Mouse (Mus musculus): ENCODE data around the gene Tcte1. TPM values are rescaled to one million over a fixed set of nuclear protein-coding genes. Genes with fewer than 3 reads are reported as not detected.
A peak's percentile ranks its signal among the peaks of the same experiment; 100 is the strongest.

Gene Tcte1
- polyA plus RNA-seq, 1 experiment from 2014 or later: 0.14 TPM

DNA sequence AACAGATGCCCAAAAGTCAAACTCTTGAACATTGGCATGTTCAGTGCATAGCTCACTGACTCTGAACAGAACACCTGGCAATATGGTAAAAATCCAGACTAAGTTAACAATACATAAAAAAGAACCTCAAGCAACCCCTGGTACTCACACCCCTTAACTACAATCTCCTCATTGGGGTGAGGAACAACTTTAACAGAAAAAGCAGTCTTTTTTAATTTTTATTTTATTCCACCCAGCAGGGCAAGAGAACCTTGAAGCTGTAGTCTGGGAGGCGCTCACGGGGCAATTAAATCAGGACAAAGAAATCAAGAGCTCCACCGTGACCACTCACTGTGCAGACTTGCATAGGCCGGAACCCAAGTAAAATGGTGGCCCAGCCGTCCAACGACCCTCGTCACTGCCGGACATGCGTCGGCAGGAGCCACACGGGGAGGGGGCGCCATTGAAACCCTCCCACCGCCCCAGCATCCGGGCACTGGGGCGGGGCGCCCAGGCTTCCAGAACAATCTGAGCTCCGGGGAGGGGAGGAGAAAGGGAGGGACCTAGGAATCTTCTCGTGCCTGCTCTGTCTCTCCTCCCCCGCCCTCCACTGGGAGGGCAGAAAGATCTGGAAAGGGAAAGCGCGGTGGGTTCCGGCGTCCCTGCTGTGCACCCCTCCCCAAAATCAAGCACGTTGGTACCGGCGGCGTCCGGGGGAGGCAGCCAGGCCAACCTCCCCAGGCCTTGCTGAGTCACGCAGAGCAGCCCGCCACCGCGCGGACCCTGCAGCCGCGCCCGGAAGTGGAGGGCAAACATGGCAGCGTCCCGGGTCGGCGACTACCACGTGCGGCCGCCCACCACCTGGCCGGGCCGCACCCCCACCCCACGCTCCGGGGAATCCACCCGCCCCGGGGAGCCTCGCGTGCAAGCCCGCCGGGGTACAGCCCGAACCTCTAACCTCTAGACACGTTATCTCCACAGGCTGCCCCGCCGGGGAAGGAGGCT, 49.2 kb downstream of the Tcte1 start:
- H3K27ac ChIP-seq: peak overlapping the region; percentile 99
- peak overlapping the region; percentile 100 for H3K9ac ChIP-seq
- WGBS: under 1% methylated on average over 57 of the region's 57 CpGs
- peaks cover 48% of the 10 kb centered on the region for H3K36me3 ChIP-seq
- H3K4me1 ChIP-seq: peaks cover 56% of the 10 kb centered on the region
- H3K4me3 ChIP-seq (replicated peaks): peak overlapping the region; percentile 97
- H3K27me3 ChIP-seq: no peaks in the 10 kb centered on the region
- H3K4me2 ChIP-seq: peak overlapping the region; percentile 88
- peak; percentile 65 for ATAC-seq (replicated peaks; ENCODE audit: low FRiP score)
- H3K9me3 ChIP-seq (replicated peaks): no peaks in the 10 kb centered on the region

- Histone ChIP-seq H3K9me3 (replicated peaks) (no peaks in the 10 kb centered on the region), H3K4me2 (peak within 1 kb of the TSS; percentile 88), H3K27me3 (no peaks in the 10 kb centered on the region), H3K9ac (peak within 1 kb of the TSS; percentile 100), H3K4me3 (replicated peaks) (peak within 1 kb of the TSS; percentile 97), H3K27ac (peak within 1 kb of the TSS; percentile 99), H3K4me1 (peaks cover 50% of the 10 kb centered on the region), H3K36me3 (peaks cover 39% of the 10 kb centered on the region)
- ATAC-seq (replicated peaks; ENCODE audit: low FRiP score): peak; percentile 84
- WGBS: under 1% methylated on average over 40 of the region's 41 CpGs
Observed at GRCm38 (mm10) chr17:45573087-45573779, 50.0 kb downstream of the Tcte1 start, which contains the start of gene Hsp90ab1. Hsp90ab1 (minus strand) TSS chr17:45573271.

GRCm38 (mm10) chr17:45573780-45574123, 50.5 kb downstream of the Tcte1 start:
- peak overlapping the region; percentile 88 for H3K4me2 ChIP-seq
- peak; percentile 79 for ATAC-seq (replicated peaks; ENCODE audit: low FRiP score)
- H3K4me3 ChIP-seq (replicated peaks): peak overlapping the region; percentile 97
- H3K36me3 ChIP-seq: peaks cover 34% of the 10 kb centered on the region
- peak overlapping the region; percentile 82 for H3K9ac ChIP-seq
- peaks cover 52% of the 10 kb centered on the region for H3K4me1 ChIP-seq
- no peaks in the 10 kb centered on the region for H3K27me3 ChIP-seq
- no peaks in the 10 kb centered on the region for H3K9me3 ChIP-seq (replicated peaks)
- peak overlapping the region; percentile 99 for H3K27ac ChIP-seq
- WGBS: 0% methylated on average over 18 of the region's 18 CpGs

GRCm38 (mm10) chr17:45574129-45574761, 51.0 kb downstream of the Tcte1 start:
- Histone ChIP-seq H3K9me3 (replicated peaks) (no peaks in the 10 kb centered on the region), H3K36me3 (peaks cover 29% of the 10 kb centered on the region), H3K4me3 (replicated peaks) (peak overlapping the region; percentile 97), H3K9ac (peak overlapping the region; percentile 82), H3K27me3 (no peaks in the 10 kb centered on the region), H3K4me1 (peaks cover 49% of the 10 kb centered on the region), H3K27ac (peak overlapping the region; percentile 99), H3K4me2 (peak overlapping the region; percentile 88)
- peak; percentile 46 for ATAC-seq (replicated peaks; ENCODE audit: low FRiP score)
- 3% methylated on average over 17 of the region's 17 CpGs for WGBS

DNA sequence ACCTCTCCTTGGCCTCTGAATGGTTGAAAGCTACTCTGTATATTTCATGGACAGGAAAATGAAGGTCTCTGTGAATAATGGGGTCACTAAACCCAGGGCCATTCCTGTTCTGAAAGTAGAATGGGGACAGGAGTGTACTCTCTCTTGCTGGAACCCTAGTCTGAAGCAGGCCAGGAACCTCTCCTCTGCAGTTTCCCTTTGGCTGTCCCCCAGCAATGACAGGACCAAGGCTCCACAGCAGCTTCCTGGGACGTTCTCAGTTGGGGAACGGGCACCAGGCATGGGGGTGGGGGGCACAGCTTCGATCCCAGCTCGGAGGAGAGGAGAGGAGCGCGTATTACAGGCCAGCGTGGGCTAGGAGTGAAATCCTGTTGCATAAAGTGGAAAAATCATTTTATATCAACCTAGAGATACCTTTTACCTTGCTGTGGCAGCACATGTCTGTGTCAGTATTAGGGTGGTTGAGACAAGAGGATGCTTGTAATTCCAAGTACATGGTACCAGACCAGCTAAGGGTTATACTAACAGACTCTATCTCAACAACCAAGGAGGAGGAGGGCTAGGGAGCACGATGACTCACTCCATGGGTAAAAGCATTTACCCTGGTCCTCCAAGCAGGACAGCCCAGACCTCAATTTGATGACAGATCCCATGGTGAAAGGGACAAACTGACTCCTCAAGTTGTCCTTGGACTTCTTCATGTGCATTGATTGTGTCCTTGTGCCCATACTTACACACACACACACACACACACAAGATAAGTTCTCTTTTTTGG, 52.1 kb downstream of the Tcte1 start:
- Histone ChIP-seq H3K9ac (peak overlapping the region; percentile 82; the same call in 1 of the 2 replicates), H3K4me1 (peaks cover 40% of the 10 kb centered on the region), H3K36me3 (peaks cover 19% of the 10 kb centered on the region), H3K27ac (peak overlapping the region; percentile 99; the same call in 1 of the 2 replicates), H3K27me3 (no peaks in the 10 kb centered on the region), H3K9me3 (replicated peaks) (no peaks in the 10 kb centered on the region), H3K4me2 (peak overlapping the region; percentile 88; the same call in 1 of the 2 replicates), H3K4me3 (replicated peaks) (no peak overlapping the region)
- ATAC-seq (replicated peaks; ENCODE audit: low FRiP score): no peak
- WGBS: 89% methylated on average over 8 of the region's 8 CpGs

GRCm38 (mm10) chr17:45578242-45578641, 55.0 kb downstream of the Tcte1 start:
- Histone ChIP-seq H3K36me3 (no peaks in the 10 kb centered on the region), H3K9ac (no peak overlapping the region), H3K27ac (peak overlapping the region; percentile 58; the same call in 1 of the 2 replicates), H3K27me3 (no peaks in the 10 kb centered on the region), H3K9me3 (replicated peaks) (no peaks in the 10 kb centered on the region), H3K4me1 (peaks cover 35% of the 10 kb centered on the region), H3K4me3 (replicated peaks) (no peak overlapping the region), H3K4me2 (no peak overlapping the region)
- 65% methylated on average over 5 of the region's 5 CpGs for WGBS
- no peak for ATAC-seq (replicated peaks; ENCODE audit: low FRiP score)

GRCm38 (mm10) chr17:45578843-45579242, 55.6 kb downstream of the Tcte1 start:
- Histone ChIP-seq H3K36me3 (no peaks in the 10 kb centered on the region), H3K9ac (no peak overlapping the region), H3K27me3 (no peaks in the 10 kb centered on the region), H3K4me1 (peaks cover 35% of the 10 kb centered on the region), H3K27ac (peak overlapping the region; percentile 58; the same call in 1 of the 2 replicates), H3K4me2 (no peak overlapping the region), H3K4me3 (replicated peaks) (no peak overlapping the region), H3K9me3 (replicated peaks) (no peaks in the 10 kb centered on the region)
- no peak for ATAC-seq (replicated peaks; ENCODE audit: low FRiP score)
- WGBS: 79% methylated on average over 7 of the region's 7 CpGs

GRCm38 (mm10) chr17:45579554-45579953, 56.3 kb downstream of the Tcte1 start:
- Histone ChIP-seq H3K36me3 (no peaks in the 10 kb centered on the region), H3K4me1 (peaks cover 36% of the 10 kb centered on the region), H3K4me2 (no peak overlapping the region), H3K4me3 (replicated peaks) (no peak overlapping the region), H3K9ac (no peak overlapping the region), H3K27ac (peak overlapping the region; percentile 68), H3K9me3 (replicated peaks) (no peaks in the 10 kb centered on the region), H3K27me3 (no peaks in the 10 kb centered on the region)
- ATAC-seq (replicated peaks; ENCODE audit: low FRiP score): peak; percentile 54; the same call in 1 of the 2 replicates
- 67% methylated on average over 4 of the region's 4 CpGs for WGBS

- Histone ChIP-seq H3K27ac (peak overlapping the region; percentile 68), H3K27me3 (no peaks in the 10 kb centered on the region), H3K9ac (no peak overlapping the region), H3K36me3 (peaks cover 2% of the 10 kb centered on the region; the same call in 1 of the 2 replicates), H3K9me3 (replicated peaks) (no peaks in the 10 kb centered on the region), H3K4me3 (replicated peaks) (no peak overlapping the region), H3K4me2 (0 out of 2 replicates have a peak overlapping the region, but pooled peaks have one; percentile 14), H3K4me1 (peaks cover 42% of the 10 kb centered on the region)
- no peak for ATAC-seq (replicated peaks; ENCODE audit: low FRiP score)
- WGBS: 37% methylated on average over 12 of the region's 12 CpGs
Observed at GRCm38 (mm10) chr17:45580958-45581477, 57.8 kb downstream of the Tcte1 start.

GRCm38 (mm10) chr17:45581567-45581983, 58.3 kb downstream of the Tcte1 start:
- H3K4me1 ChIP-seq: peaks cover 44% of the 10 kb centered on the region
- no peak overlapping the region for H3K9ac ChIP-seq
- no peak overlapping the region for H3K4me2 ChIP-seq
- H3K9me3 ChIP-seq (replicated peaks): no peaks in the 10 kb centered on the region
- ATAC-seq (replicated peaks; ENCODE audit: low FRiP score): no peak
- no peak overlapping the region for H3K4me3 ChIP-seq (replicated peaks)
- H3K27me3 ChIP-seq: no peaks in the 10 kb centered on the region
- whole genome bisulfite sequencing: 7% methylated on average over 2 of the region's 2 CpGs
- H3K27ac ChIP-seq: no peak overlapping the region
- peaks cover 8% of the 10 kb centered on the region; the same call in 1 of the 2 replicates for H3K36me3 ChIP-seq

DNA sequence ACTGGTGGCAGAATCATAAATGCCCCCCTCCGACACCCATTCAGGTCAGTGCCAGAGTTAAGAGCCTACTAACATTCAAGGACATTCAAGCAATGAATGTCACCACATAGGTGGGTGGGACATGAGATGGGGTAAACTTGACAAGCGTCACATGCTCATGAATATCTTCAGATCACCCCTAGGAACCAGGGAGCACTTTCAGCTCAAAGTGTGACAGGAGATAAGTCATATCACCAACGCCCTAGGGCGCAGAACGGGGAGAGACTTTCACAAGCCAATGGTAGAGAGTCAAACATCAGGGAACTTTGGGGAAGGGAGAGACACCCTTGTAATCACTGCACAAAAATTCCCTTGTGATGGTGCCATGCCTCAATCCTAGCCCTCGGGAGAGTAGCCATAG, 59.0 kb downstream of the Tcte1 start:
- no peak for ATAC-seq (replicated peaks; ENCODE audit: low FRiP score)
- 94% methylated on average over 6 of the region's 6 CpGs for WGBS
- Histone ChIP-seq H3K27me3 (no peaks in the 10 kb centered on the region), H3K4me2 (no peak overlapping the region), H3K27ac (no peak overlapping the region), H3K36me3 (peaks cover 14% of the 10 kb centered on the region), H3K4me3 (replicated peaks) (no peak overlapping the region), H3K4me1 (peaks cover 44% of the 10 kb centered on the region), H3K9ac (no peak overlapping the region), H3K9me3 (replicated peaks) (no peaks in the 10 kb centered on the region)
